Mouse (Mus musculus): ENCODE data around the gene T2. TPM values are rescaled to one million over a fixed set of nuclear protein-coding genes. Genes with fewer than 3 reads are reported as not detected.
A peak's percentile ranks its signal among the peaks of the same experiment; 100 is the strongest.
"Not testable (repeated sequence)": the region's sequence is repeated elsewhere in the genome, so short reads cannot be mapped to it uniquely, and the experiment has no call there.

Gene T2
- polyA plus RNA-seq (2015; fragmentation: Nextera tagmentation; extraction: Ambion mirVana) = 0.26 and 0.66 TPM in 2 replicates

DNA sequence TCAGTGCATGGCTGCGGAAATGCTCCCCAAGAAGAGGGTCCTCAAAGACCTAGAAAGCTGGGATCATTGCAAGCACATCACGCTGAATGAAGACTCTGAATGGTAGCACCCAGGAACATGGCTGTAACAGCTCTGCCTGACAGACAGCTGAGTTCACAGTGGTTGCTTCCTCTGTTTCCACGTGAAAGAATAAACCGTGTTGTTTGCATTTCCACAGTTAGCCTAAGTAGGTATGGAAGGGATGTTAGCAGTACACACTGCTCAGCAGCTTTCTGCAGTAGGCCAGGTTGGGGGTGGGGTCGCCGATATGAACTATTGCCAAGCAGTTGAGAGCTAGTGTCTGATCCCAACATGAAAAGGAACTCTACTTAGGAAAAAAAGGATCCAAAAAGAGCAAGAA is at the start of gene T2:
T2 (plus strand) TSS at position 301 of the 400 bp plus-strand sequence.
- WGBS = 83% methylated on average over 6 of the region's 6 CpGs
- Histone ChIP-seq H3K9me3 (replicated peaks) (no peaks in the 10 kb centered on the region), H3K4me1 (no peaks in the 10 kb centered on the region), H3K27me3 (no peaks in the 10 kb centered on the region), H3K27ac (no peak within 1 kb of the TSS), H3K36me3 (no peaks in the 10 kb centered on the region), H3K4me2 (no peak within 1 kb of the TSS), H3K4me3 (replicated peaks) (no peak within 1 kb of the TSS), H3K9ac (no peak within 1 kb of the TSS)
- no peak for ATAC-seq (replicated peaks; ENCODE audit: low FRiP score)

DNA sequence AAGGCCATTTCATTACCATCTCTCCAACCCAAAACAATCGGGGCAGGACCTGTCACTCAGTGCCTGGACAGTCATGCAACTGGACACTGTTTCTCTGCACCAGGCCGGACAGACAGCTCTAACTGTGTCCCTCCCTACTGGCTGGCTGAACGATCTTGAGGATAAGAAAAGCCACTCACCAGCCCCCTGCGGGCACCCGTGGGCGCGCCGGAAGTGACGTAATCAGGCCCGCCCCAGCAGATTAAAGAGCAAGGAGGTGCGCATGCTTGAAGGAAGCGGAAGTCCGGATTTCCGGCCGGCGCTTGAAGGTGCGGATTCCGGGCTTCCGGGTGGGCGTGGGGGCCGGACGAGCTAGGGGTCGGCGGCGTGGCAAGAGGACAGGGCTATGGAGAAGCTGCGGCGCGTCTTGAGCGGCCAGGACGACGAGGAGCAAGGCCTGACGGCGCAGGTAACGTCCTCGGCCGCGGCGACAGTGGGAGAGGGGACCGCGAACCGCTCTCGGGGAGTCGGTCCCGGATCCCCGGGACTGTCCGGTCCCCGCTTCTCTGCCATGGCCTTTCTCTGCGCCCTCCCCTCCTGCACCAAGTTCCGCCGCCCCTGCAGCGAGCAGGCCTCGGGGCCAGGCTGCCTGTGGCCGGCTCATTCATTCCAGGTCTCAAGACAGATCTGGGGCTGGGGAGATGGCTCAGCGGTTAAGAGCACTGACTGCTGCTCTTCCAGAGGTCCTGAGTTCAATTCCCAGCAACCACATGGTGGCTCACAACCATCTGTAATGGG is 44.8 kb upstream of the T2 start, which contains the start of gene Sft2d1:
Sft2d1 (plus strand) TSS at position 265 of the 777 bp plus-strand sequence.
- Histone ChIP-seq H3K27ac (peak within 1 kb of the TSS; percentile 79), H3K9me3 (replicated peaks) (no peaks in the 10 kb centered on the region), H3K9ac (peak within 1 kb of the TSS; percentile 84), H3K27me3 (no peaks in the 10 kb centered on the region), H3K4me2 (peak within 1 kb of the TSS; percentile 67), H3K4me3 (replicated peaks) (peak within 1 kb of the TSS; percentile 86), H3K4me1 (peaks cover 21% of the 10 kb centered on the region), H3K36me3 (no peaks in the 10 kb centered on the region)
- under 1% methylated on average over 54 of the region's 54 CpGs for WGBS
- peak; percentile 96 for ATAC-seq (replicated peaks; ENCODE audit: low FRiP score)

DNA sequence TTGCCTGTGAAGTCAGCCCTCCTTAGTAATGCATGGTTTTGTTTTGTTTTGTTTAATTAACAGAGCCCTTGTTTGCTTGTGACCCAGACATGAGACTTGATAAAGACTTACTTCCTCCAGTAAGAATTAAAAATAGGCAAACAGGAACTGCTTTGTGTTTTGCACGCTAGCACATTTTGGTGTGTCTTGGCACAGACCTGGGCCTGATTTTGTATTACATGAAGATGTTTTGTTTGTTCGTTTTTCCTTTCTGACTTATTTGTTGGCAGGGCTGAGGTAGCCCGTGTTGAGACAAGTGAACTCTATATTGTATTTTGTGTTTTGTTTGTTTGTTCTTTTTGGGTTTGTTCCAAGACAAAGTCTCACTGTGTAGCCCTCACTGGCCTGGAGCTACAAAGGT is 44.0 kb upstream of the T2 start:
- H3K27ac ChIP-seq = no peak overlapping the region
- 42% methylated on average over 3 of the region's 3 CpGs for WGBS
- no peaks in the 10 kb centered on the region for H3K36me3 ChIP-seq
- peak overlapping the region; percentile 67 for H3K4me2 ChIP-seq
- no peak for ATAC-seq (replicated peaks; ENCODE audit: low FRiP score)
- no peaks in the 10 kb centered on the region for H3K9me3 ChIP-seq (replicated peaks)
- H3K27me3 ChIP-seq = no peaks in the 10 kb centered on the region
- peak overlapping the region; percentile 84 for H3K9ac ChIP-seq
- H3K4me1 ChIP-seq = peaks cover 21% of the 10 kb centered on the region
- H3K4me3 ChIP-seq (replicated peaks) = peak overlapping the region; percentile 86

DNA sequence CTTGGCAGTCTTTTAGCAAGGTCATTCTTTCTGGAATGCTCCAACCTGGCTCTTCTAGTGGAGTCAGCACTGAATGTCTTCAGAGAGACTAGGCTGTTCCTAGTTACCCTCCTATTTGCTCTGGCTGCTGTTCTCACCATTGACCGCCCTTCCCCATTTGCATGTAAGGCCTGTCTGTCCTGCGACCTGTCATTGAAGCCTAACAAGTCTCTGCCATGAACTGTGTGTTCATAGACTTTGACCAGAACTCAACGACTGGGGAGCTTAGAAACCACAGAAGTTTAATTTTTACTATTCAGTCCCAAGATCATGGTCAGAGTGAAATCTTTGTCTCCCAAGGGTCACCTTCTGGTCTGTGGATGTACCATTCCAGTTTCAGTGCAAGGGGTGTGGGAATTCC is 41.8 kb upstream of the T2 start:
- no peaks in the 10 kb centered on the region for H3K9me3 ChIP-seq (replicated peaks)
- H3K4me1 ChIP-seq = peaks cover 21% of the 10 kb centered on the region
- no peak for ATAC-seq (replicated peaks; ENCODE audit: low FRiP score)
- H3K36me3 ChIP-seq = 0 out of 2 replicates have a peak, but pooled peaks cover 3% of the 10 kb centered on the region
- H3K4me2 ChIP-seq = no peak overlapping the region
- H3K4me3 ChIP-seq (replicated peaks) = no peak overlapping the region
- no peak overlapping the region for H3K9ac ChIP-seq
- no peaks in the 10 kb centered on the region for H3K27me3 ChIP-seq
- H3K27ac ChIP-seq = no peak overlapping the region
- WGBS = 90% methylated on average over 3 of the region's 3 CpGs

DNA sequence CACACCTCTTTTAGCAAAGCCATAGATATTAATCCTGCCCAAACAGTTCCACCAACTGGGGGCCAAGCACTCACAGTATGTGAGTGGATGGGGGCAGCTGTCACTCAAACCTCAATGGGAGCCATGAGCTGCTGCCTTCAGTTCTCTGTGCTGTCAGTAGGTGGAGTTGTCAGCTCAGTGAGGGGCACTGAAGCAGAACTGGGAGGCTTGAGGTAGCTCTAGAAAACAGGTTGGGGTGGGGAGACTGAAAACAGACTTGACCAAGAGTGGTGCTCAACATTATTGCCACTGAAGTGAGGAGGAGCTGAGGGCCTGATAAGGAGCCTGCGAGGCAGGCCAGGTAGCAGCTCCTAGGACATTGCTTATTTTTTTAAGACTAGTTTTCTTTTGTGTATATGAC is 39.5 kb upstream of the T2 start:
- Histone ChIP-seq H3K36me3 (0 out of 2 replicates have a peak, but pooled peaks cover 3% of the 10 kb centered on the region), H3K4me1 (peaks cover 21% of the 10 kb centered on the region), H3K4me3 (replicated peaks) (no peak overlapping the region), H3K9me3 (replicated peaks) (no peaks in the 10 kb centered on the region), H3K27me3 (no peaks in the 10 kb centered on the region), H3K4me2 (no peak overlapping the region), H3K27ac (no peak overlapping the region), H3K9ac (no peak overlapping the region)
- no peak for ATAC-seq (replicated peaks; ENCODE audit: low FRiP score)
- 100% methylated on average over 1 of the region's 1 CpGs for WGBS

DNA sequence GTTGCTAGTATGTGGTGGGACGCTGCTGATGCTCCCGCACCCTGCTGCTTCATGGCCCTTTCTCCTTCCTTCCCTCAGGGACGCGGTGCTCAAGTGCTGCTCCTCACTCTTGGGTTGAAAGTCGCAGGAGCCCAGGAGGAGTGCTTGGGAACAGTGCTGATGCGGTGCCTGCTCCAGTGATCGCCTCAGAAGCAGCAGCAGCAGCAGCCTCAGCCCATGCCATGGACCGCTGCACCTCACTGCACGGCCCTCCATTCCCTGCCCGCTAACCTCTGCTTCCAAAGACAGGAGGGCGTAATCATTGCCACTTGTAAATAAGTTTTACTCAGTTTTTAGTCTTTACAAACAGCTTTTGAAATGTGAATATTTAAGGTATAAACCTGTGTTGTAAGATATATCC is 28.9 kb upstream of the T2 start:
- H3K27ac ChIP-seq; H3K9ac ChIP-seq; H3K4me2 ChIP-seq; H3K27me3 ChIP-seq; H3K4me3 ChIP-seq (replicated peaks); H3K9me3 ChIP-seq (replicated peaks); H3K4me1 ChIP-seq: not testable (repeated sequence)
- ATAC-seq (replicated peaks; ENCODE audit: low FRiP score) = peak; percentile 86
- WGBS = 81% methylated on average over 11 of the region's 11 CpGs
- peaks cover 23% of the 10 kb centered on the region for H3K36me3 ChIP-seq

DNA sequence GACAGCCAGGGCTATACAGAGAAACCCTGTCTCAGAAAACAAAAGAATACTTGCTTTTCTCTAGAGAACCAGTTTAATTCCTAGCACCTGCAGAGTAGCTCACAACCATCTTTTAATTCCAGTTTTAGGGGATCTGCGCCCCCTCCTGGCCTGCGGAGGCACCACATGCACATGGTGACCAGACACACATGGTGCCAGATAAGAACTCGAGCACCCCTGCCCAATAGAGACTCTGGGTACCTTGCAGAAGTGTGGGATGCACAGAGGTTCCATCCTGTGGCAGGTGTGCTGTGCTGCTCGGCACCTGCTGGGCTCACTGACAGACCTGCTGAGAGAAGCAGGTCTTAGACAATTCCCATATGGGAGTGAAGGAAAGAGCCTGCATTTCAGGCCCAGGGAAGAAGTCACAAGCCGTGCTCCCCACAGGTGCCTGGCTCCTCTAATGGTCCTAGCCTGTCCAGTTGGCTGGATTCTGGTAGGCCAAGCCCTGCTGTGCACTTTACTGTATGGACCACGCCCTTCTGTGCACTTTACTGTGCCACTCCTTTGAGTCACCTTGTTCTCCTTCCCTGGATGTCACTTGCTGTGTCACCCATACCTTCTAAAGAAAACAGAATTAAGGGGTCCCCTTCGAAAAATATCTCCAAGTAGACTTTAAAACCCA is 27.1 kb upstream of the T2 start:
- WGBS = 71% methylated on average over 7 of the region's 7 CpGs
- no peak for ATAC-seq (replicated peaks; ENCODE audit: low FRiP score)
- no peak overlapping the region for H3K9ac ChIP-seq
- H3K4me3 ChIP-seq (replicated peaks) = no peak overlapping the region
- no peaks in the 10 kb centered on the region for H3K9me3 ChIP-seq (replicated peaks)
- H3K4me1 ChIP-seq = no peaks in the 10 kb centered on the region
- H3K27me3 ChIP-seq = no peaks in the 10 kb centered on the region
- H3K4me2 ChIP-seq = no peak overlapping the region
- H3K27ac ChIP-seq = no peak overlapping the region
- peaks cover 19% of the 10 kb centered on the region for H3K36me3 ChIP-seq

DNA sequence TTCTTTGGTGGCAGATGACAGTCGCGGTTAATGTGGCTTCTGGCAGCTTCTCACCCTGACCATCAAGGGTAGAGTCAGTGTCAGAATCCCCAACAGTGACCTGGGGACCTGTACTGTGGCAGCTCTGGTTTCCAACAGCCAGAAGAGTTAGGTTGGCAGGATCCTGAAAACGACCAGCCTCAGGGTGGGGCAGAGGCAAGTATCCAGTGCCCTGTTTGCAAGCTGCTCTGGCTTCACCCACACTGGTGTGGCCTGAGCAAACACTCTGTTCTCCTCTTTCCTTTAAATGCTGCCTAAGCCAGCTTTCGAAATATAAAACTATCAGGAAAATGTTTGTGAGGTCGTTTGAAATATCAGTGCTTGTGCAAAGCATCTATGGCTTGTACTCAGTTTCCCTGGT is 25.2 kb upstream of the T2 start:
- Histone ChIP-seq H3K9me3 (replicated peaks) (no peaks in the 10 kb centered on the region), H3K4me2 (no peak overlapping the region), H3K4me3 (replicated peaks) (no peak overlapping the region), H3K27me3 (no peaks in the 10 kb centered on the region), H3K4me1 (no peaks in the 10 kb centered on the region), H3K9ac (no peak overlapping the region), H3K27ac (no peak overlapping the region), H3K36me3 (peaks cover 15% of the 10 kb centered on the region)
- 76% methylated on average over 5 of the region's 5 CpGs for WGBS
- no peak for ATAC-seq (replicated peaks; ENCODE audit: low FRiP score)

DNA sequence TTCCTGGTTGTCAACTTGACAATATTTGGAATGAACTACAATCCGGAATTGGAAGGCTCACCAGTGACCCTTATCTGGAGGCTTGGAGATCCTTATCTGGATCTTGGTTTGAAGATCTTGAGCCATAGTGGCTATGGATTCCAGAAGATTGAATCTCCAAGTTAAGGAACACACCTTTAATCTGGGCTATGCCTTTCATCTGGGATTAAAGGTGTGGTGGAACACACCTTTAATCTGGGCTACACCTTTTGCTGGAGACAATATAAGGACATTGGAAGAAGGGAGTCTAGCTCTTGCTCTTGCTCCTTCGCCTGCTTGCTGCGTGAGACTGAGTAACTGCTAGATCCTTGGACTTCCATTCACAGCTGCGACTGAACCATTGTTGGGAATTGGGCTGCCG is 18.6 kb upstream of the T2 start, which contains the start of gene Prr18:
Prr18 (plus strand) TSS at position 301 of the 400 bp plus-strand sequence.
- H3K4me1 ChIP-seq = peaks cover 22% of the 10 kb centered on the region
- ATAC-seq (replicated peaks; ENCODE audit: low FRiP score); H3K4me2 ChIP-seq; H3K9ac ChIP-seq; H3K36me3 ChIP-seq; H3K27ac ChIP-seq; H3K4me3 ChIP-seq (replicated peaks); H3K9me3 ChIP-seq (replicated peaks): not testable (repeated sequence)
- H3K27me3 ChIP-seq = peaks cover 40% of the 10 kb centered on the region
- 93% methylated on average over 1 of the region's 5 CpGs for WGBS

DNA sequence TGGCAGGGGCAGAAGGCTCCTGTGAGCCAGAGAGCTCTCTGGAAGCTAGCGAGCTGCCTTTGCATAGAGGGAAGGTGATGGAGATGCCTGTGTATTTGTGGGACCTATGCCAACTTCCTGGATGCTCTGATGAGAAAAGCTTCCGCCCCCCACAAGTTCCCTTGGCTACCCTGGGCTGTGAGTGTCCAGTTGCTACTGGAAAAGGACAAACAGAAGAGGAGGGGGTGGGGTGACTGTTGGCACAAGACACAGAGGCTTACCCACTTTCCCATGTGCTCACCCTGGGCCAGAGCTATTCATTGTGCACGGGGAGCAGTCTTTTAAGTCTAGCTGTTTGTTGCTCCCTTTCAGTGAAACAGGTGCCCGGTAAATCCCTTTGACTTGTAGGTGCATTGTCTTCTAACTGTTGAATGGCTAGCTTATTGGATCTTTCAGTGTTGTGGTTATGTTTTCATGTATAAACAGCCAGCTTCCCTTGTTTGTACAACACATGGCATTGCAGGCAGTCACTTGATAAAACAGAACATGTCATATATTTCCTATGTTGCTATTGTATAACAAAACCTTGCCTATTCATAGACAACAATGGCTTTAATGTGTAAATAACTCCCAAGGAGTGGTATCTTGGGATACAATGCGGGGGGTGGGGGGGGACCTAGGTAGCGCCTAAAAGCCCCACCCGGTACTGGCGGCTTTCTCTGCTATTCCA is 16.0 kb upstream of the T2 start:
- Histone ChIP-seq H3K27me3 (peaks cover 50% of the 10 kb centered on the region), H3K4me3 (replicated peaks) (peak overlapping the region; percentile 53), H3K9ac (no peak overlapping the region), H3K4me2 (peak overlapping the region; percentile 98), H3K27ac (no peak overlapping the region), H3K36me3 (no peaks in the 10 kb centered on the region; the same call in 1 of the 2 replicates), H3K4me1 (peaks cover 26% of the 10 kb centered on the region), H3K9me3 (replicated peaks) (no peaks in the 10 kb centered on the region)
- ATAC-seq (replicated peaks; ENCODE audit: low FRiP score) = no peak
- 28% methylated on average over 8 of the region's 8 CpGs for WGBS

DNA sequence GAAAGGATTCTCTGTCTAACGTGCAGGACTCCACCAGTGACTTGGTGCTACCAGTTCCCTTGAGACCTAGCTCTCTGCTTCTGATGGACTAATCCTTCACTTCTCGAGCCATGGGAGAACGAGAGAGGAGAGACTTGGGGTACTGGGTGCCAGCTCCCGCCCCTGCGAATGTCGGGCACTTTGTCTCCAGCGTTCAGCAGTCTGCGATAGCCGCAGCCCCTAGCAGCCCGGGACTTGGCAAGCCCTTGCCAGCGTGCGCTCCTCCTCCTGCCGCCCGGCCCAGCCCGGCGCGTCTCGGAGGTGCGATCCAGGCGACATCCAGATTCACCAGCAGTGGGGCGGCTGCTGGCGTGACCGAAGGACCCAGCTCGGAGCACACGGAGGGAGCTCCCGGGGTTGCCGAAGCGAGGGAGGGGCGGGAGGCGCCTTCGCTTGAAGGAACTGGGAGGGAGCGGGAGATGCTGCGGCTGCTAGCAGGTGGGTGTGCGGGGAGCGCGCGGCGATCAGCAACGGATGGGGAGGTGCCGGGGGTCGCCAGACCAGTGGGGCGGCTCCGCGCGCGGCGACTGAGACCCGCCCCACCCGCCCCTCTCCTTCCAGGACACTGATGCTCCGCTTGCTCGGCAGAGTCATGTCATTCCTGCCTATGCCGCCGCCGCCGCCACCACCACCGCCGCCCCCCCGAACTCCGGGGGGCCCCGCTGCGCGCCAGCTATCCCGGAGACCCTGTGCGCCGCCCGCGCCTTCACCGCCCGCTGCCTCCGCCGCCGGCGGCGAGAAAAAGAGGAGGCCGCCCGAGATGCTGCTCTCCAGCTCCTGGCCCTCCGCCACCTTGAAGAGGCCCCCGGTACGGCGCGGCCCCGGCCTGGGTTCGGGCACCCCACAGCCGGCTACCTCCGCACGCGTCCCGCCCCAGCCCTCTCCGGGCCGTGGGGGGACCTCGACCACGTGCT is 15.1 kb upstream of the T2 start:
- Histone ChIP-seq H3K9me3 (replicated peaks) (no peaks in the 10 kb centered on the region), H3K4me1 (peaks cover 26% of the 10 kb centered on the region), H3K4me3 (replicated peaks) (peak overlapping the region; percentile 53), H3K27me3 (peaks cover 50% of the 10 kb centered on the region), H3K36me3 (no peaks in the 10 kb centered on the region; the same call in 1 of the 2 replicates), H3K27ac (no peak overlapping the region), H3K4me2 (peak overlapping the region; percentile 98), H3K9ac (peak overlapping the region; percentile 39)
- ATAC-seq (replicated peaks; ENCODE audit: low FRiP score) = peak; percentile 70
- WGBS = under 1% methylated on average over 64 of the region's 92 CpGs

All from kidney, embryonic 15.5 days (tissue).